Mouse (Mus musculus): ENCODE results near the gene Sipa1.

The Sipa1 gene

GRCm38 (mm10) chr19:5603664-5604063 is 59.8 kb downstream of the Sipa1 start:
- DNase-seq = no peak

GRCm38 (mm10) chr19:5601752-5602541 is 61.6 kb downstream of the Sipa1 start, which contains the start of gene Rnaseh2c:
Gene Rnaseh2c (plus strand): TSS chr19:5601873.
- DNase-seq = peak; percentile 69 to 73
